Mouse (Mus musculus): ENCODE data around the gene 4930442H23Rik. TPM values are rescaled to one million over a fixed set of nuclear protein-coding genes. Genes with fewer than 3 reads are reported as not detected.
"Not testable (repeated sequence)": the region's sequence is repeated elsewhere in the genome, so short reads cannot be mapped to it uniquely, and the experiment has no call there.

Gene 4930442H23Rik
- polyA plus RNA-seq, 1 experiment from 2014 or later, result not detected

- Histone ChIP-seq H3K4me1 (ENCODE audit: control insufficient read depth, insufficient read depth, low read depth, low read length) (no peaks in the 10 kb centered on the region), H3K27ac (ENCODE audit: low read depth, low read length) (no peak overlapping the region), H3K9ac (ENCODE audit: low read depth, low read length) (no peak overlapping the region), H3K4me3 (ENCODE audit: low read length) (no peak overlapping the region), H3K36me3 (ENCODE audit: control insufficient read depth, insufficient read depth, low read length) (peaks cover 52% of the 10 kb centered on the region), H3K27me3 (replicated peaks; ENCODE audit: control insufficient read depth, insufficient read depth, low read length) (no peaks in the 10 kb centered on the region), H3K4me2 (ENCODE audit: low read length) (no peak overlapping the region), H3K9me3 (ENCODE audit: control insufficient read depth, low read length) (no peaks in the 10 kb centered on the region)
- ATAC-seq, result peak; percentile 50; the same call in 1 of the 2 replicates
- WGBS, result 36% methylated on average over 7 of the region's 7 CpGs
These were observed 34.3 kb upstream of the 4930442H23Rik start for GRCm38 (mm10) chr10:81217964-81218363.

GRCm38 (mm10) chr10:81217267-81217666 is 33.6 kb upstream of the 4930442H23Rik start:
- 22% methylated on average over 1 of the region's 1 CpGs for WGBS
- not testable (repeated sequence) for H3K4me1 ChIP-seq (ENCODE audit: control insufficient read depth, insufficient read depth, low read depth, low read length); H3K27ac ChIP-seq (ENCODE audit: low read depth, low read length); H3K4me2 ChIP-seq (ENCODE audit: low read length); H3K9me3 ChIP-seq (ENCODE audit: control insufficient read depth, low read length); H3K9ac ChIP-seq (ENCODE audit: low read depth, low read length); H3K27me3 ChIP-seq (replicated peaks; ENCODE audit: control insufficient read depth, insufficient read depth, low read length); ATAC-seq; H3K4me3 ChIP-seq (ENCODE audit: low read length)
- H3K36me3 ChIP-seq (ENCODE audit: control insufficient read depth, insufficient read depth, low read length), result peaks cover 59% of the 10 kb centered on the region

- Histone ChIP-seq H3K36me3 (ENCODE audit: control insufficient read depth, insufficient read depth, low read length) (peaks cover 64% of the 10 kb centered on the region), H3K27me3 (replicated peaks; ENCODE audit: control insufficient read depth, insufficient read depth, low read length) (no peaks in the 10 kb centered on the region), H3K9me3 (ENCODE audit: control insufficient read depth, low read length) (peaks cover 3% of the 10 kb centered on the region; the same call in 1 of the 2 replicates), H3K4me2 (ENCODE audit: low read length) (no peak overlapping the region), H3K9ac (ENCODE audit: low read depth, low read length) (no peak overlapping the region), H3K27ac (ENCODE audit: low read depth, low read length) (no peak overlapping the region), H3K4me1 (ENCODE audit: control insufficient read depth, insufficient read depth, low read depth, low read length) (no peaks in the 10 kb centered on the region), H3K4me3 (ENCODE audit: low read length) (no peak overlapping the region)
- WGBS, result 82% methylated on average over 6 of the region's 6 CpGs
- ATAC-seq, result no peak
These were observed 33.2 kb upstream of the 4930442H23Rik start for GRCm38 (mm10) chr10:81216810-81217209.

DNA sequence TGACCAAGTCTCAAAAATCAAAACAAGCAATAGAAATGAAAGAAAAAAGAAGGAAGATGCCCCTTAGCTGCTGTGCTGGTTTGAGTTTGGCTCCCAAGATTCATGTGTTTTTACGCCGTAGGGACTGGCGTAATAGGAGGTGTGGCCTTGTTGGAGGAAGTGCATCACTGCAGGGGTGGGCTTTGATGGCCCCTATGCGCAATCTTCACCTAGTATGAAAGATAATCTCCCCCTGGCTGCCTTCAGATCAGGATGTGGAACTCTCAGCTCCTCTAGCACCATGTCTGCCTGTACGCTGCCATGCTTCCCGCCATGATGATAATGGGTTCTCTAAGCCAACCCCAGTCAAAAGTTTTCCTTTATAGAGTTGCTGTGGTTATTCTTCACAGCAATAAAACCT is 32.6 kb upstream of the 4930442H23Rik start:
- WGBS, result 89% methylated on average over 6 of the region's 6 CpGs
- Histone ChIP-seq H3K27ac (ENCODE audit: low read depth, low read length) (no peak overlapping the region), H3K4me1 (ENCODE audit: control insufficient read depth, insufficient read depth, low read depth, low read length) (no peaks in the 10 kb centered on the region), H3K4me2 (ENCODE audit: low read length) (no peak overlapping the region), H3K36me3 (ENCODE audit: control insufficient read depth, insufficient read depth, low read length) (peaks cover 65% of the 10 kb centered on the region), H3K9me3 (ENCODE audit: control insufficient read depth, low read length) (peaks cover 3% of the 10 kb centered on the region; the same call in 1 of the 2 replicates), H3K9ac (ENCODE audit: low read depth, low read length) (no peak overlapping the region), H3K27me3 (replicated peaks; ENCODE audit: control insufficient read depth, insufficient read depth, low read length) (no peaks in the 10 kb centered on the region), H3K4me3 (ENCODE audit: low read length) (no peak overlapping the region)
- ATAC-seq, result no peak

DNA sequence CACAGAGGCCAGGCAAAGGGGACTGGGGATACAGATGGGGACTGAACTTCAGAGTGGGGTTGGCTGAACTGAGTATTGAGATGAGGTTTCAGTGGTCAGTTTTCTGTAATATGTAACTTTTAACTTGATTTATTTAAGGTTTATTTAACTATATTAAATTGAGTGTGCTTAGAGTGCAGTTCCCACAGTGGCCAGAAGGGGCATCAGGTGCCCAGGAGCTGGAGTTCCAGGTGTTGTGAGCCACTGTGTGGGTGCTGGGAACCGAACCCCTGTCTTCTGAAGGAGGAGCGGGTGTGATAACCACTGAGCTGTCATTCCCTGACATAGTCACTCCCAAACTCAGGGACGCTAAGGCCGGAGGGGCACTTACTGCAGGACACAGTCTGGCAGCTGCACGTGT is 26.5 kb upstream of the 4930442H23Rik start:
- no peak for ATAC-seq
- Histone ChIP-seq H3K36me3 (ENCODE audit: control insufficient read depth, insufficient read depth, low read length) (peaks cover 61% of the 10 kb centered on the region), H3K4me3 (ENCODE audit: low read length) (no peak overlapping the region)

GRCm38 (mm10) chr10:81204137-81204536 is 20.5 kb upstream of the 4930442H23Rik start:
- no peak overlapping the region for H3K27ac ChIP-seq (ENCODE audit: low read depth, low read length)

More for the DNA sequence above, 26.5 kb upstream of the 4930442H23Rik start:
- no peak overlapping the region for H3K27ac ChIP-seq (ENCODE audit: low read depth, low read length)
- WGBS, result 100% methylated on average over 5 of the region's 5 CpGs
- no peaks in the 10 kb centered on the region for H3K27me3 ChIP-seq (replicated peaks; ENCODE audit: control insufficient read depth, insufficient read depth, low read length)
- H3K4me1 ChIP-seq (ENCODE audit: control insufficient read depth, insufficient read depth, low read depth, low read length), result no peaks in the 10 kb centered on the region
- H3K9me3 ChIP-seq (ENCODE audit: control insufficient read depth, low read length), result peaks cover 3% of the 10 kb centered on the region; the same call in 1 of the 2 replicates
- no peak overlapping the region for H3K4me2 ChIP-seq (ENCODE audit: low read length)
- H3K9ac ChIP-seq (ENCODE audit: low read depth, low read length), result no peak overlapping the region

GRCm38 (mm10) chr10:81202978-81203720 is 19.5 kb upstream of the 4930442H23Rik start:
- no peak overlapping the region for H3K4me2 ChIP-seq (ENCODE audit: low read length)
- H3K9me3 ChIP-seq (ENCODE audit: control insufficient read depth, low read length), result no peaks in the 10 kb centered on the region
- WGBS, result 66% methylated on average over 8 of the region's 8 CpGs
- ATAC-seq, result peak; percentile 7; the same call in 1 of the 2 replicates
- no peaks in the 10 kb centered on the region for H3K4me1 ChIP-seq (ENCODE audit: control insufficient read depth, insufficient read depth, low read depth, low read length)
- H3K36me3 ChIP-seq (ENCODE audit: control insufficient read depth, insufficient read depth, low read length), result peaks cover 8% of the 10 kb centered on the region; the same call in 1 of the 2 replicates
- 0 out of 2 replicates have a peak overlapping the region, but pooled peaks have one; percentile 16 for H3K27ac ChIP-seq (ENCODE audit: low read depth, low read length)
- no peaks in the 10 kb centered on the region; the same call in 1 of the 2 replicates for H3K27me3 ChIP-seq (replicated peaks; ENCODE audit: control insufficient read depth, insufficient read depth, low read length)
- H3K4me3 ChIP-seq (ENCODE audit: low read length), result no peak overlapping the region
- H3K9ac ChIP-seq (ENCODE audit: low read depth, low read length), result no peak overlapping the region

More at GRCm38 (mm10) chr10:81204137-81204536, 20.5 kb upstream of the 4930442H23Rik start:
- WGBS, result 71% methylated on average over 4 of the region's 4 CpGs
- Histone ChIP-seq H3K36me3 (ENCODE audit: control insufficient read depth, insufficient read depth, low read length) (peaks cover 12% of the 10 kb centered on the region; the same call in 1 of the 2 replicates), H3K9me3 (ENCODE audit: control insufficient read depth, low read length) (no peaks in the 10 kb centered on the region), H3K4me1 (ENCODE audit: control insufficient read depth, insufficient read depth, low read depth, low read length) (no peaks in the 10 kb centered on the region), H3K9ac (ENCODE audit: low read depth, low read length) (no peak overlapping the region), H3K27me3 (replicated peaks; ENCODE audit: control insufficient read depth, insufficient read depth, low read length) (no peaks in the 10 kb centered on the region; the same call in 1 of the 2 replicates), H3K4me2 (ENCODE audit: low read length) (no peak overlapping the region), H3K4me3 (ENCODE audit: low read length) (no peak overlapping the region)
- peak; percentile 21; the same call in 1 of the 2 replicates for ATAC-seq

GRCm38 (mm10) chr10:81201807-81202758 is 18.4 kb upstream of the 4930442H23Rik start, which contains the start of gene Nmrk2:
Gene Nmrk2 (minus strand): TSS chr10:81202051.
- Histone ChIP-seq H3K9me3 (ENCODE audit: control insufficient read depth, low read length) (no peaks in the 10 kb centered on the region), H3K27me3 (replicated peaks; ENCODE audit: control insufficient read depth, insufficient read depth, low read length) (peaks cover 2% of the 10 kb centered on the region; the same call in 1 of the 2 replicates), H3K36me3 (ENCODE audit: control insufficient read depth, insufficient read depth, low read length) (peaks cover 3% of the 10 kb centered on the region; the same call in 1 of the 2 replicates), H3K27ac (ENCODE audit: low read depth, low read length) (no peak within 1 kb of the TSS), H3K4me3 (ENCODE audit: low read length) (no peak within 1 kb of the TSS), H3K4me2 (ENCODE audit: low read length) (no peak within 1 kb of the TSS), H3K9ac (ENCODE audit: low read depth, low read length) (0 out of 2 replicates have a peak within 1 kb of the TSS, but pooled peaks have one; percentile 28), H3K4me1 (ENCODE audit: control insufficient read depth, insufficient read depth, low read depth, low read length) (no peaks in the 10 kb centered on the region)
- 58% methylated on average over 13 of the region's 13 CpGs for WGBS
- ATAC-seq, result no peak
